In the genomic region with DNA sequence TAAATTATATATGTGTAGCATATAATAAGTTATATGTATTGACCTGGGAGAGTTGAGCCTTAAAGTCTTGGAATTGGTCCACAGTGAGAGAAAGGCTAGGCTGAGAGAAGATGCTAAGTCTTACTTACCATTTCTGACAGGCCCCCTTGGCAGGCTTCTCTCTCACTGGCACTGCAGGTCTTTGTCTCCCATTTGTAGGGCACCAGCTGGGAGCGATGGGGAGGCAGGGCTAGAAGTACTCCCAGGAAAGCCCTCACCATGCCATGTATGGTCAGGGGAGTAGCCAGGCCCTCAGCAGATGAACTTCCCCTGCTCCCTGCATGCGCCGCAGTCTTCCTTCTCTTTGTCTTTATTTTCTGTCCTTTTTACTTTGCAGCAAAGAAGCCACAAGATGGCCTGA, we compare ENCODE assay signal across 37 mouse cellular contexts. TPM values are rescaled to one million over a fixed set of nuclear protein-coding genes. Genes with fewer than 3 reads are reported as not detected.
DNase-seq lines count a peak whose midpoint lies in the region; ATAC-seq and TF ChIP-seq lines count a peak whose summit lies in the region.
"Had no signal": no experiment of that assay in that cellular context is flagged by ENCODE, and none has a peak within 500 bp of the region (broad histone marks: within the 10 kb centered on the region; RNA-seq: fewer than 3 reads in every experiment).

A gene (minus strand): TSS at position 208 of the 400 bp plus-strand sequence.

- no peak within 1 kb of the TSS for H3K27ac ChIP-seq in midbrain, embryonic 14.5 days (replicated peaks; ENCODE audit: low read depth, low read length)
- H3K27ac ChIP-seq in midbrain, embryonic 13.5 days, result no peak within 1 kb of the TSS
- H3K27ac ChIP-seq in cortical plate, adult 2 months (ENCODE audit: insufficient read depth, low read length), result no peak within 1 kb of the TSS
- no peak within 1 kb of the TSS for H3K27ac ChIP-seq in neural tube, embryonic 15.5 days (replicated peaks)
- H3K27ac ChIP-seq: embryonic facial prominence, embryonic 13.5 days; hindbrain, embryonic 14.5 days; kidney, embryonic 15.5 days; liver, embryonic 12.5 days; midbrain, embryonic 12.5 days had no signal

- ATAC-seq in midbrain, embryonic 14.5 days (ENCODE audit: low FRiP score, low TSS enrichment), result no peak
- ATAC-seq in midbrain, embryonic 13.5 days, result no peak
- no peak for ATAC-seq in neural tube, embryonic 15.5 days (ENCODE audit: low FRiP score)
- ATAC-seq: activated CD4-positive, CD25-positive, alpha-beta regulatory T cell, adult 4 months; forebrain, postnatal 0 days; intestine, postnatal 0 days; liver, embryonic 12.5 days; liver, postnatal 0 days; lung, postnatal 0 days had no signal

- no peak within 1 kb of the TSS for H3K4me3 ChIP-seq in midbrain, embryonic 14.5 days (replicated peaks; ENCODE audit: low read depth, low read length)
- no peak within 1 kb of the TSS for H3K4me3 ChIP-seq in midbrain, embryonic 13.5 days (replicated peaks)
- H3K4me3 ChIP-seq in cortical plate, adult 2 months (ENCODE audit: insufficient read depth, low read length), result no peak within 1 kb of the TSS
- H3K4me3 ChIP-seq in lung, adult 2 months (replicated peaks; ENCODE audit: extremely low read depth, low read depth, low read length), result no peak within 1 kb of the TSS
- H3K4me3 ChIP-seq in neural tube, embryonic 15.5 days (replicated peaks), result no peak within 1 kb of the TSS
- H3K4me3 ChIP-seq: embryonic facial prominence, embryonic 13.5 days; kidney, embryonic 15.5 days; liver, embryonic 12.5 days; megakaryocyte, embryonic 14.5 days; midbrain, embryonic 12.5 days had no signal

- no peak for TF ChIP-seq CTCF in cortical plate, adult 2 months (IDR thresholded peaks at IDR 0.05; ENCODE audit: extremely low read depth, insufficient read depth, low read length)
- no peak for TF ChIP-seq CTCF in lung, adult 2 months (IDR thresholded peaks at IDR 0.05; ENCODE audit: insufficient read depth, low read length)

- H3K36me3 ChIP-seq in midbrain, embryonic 14.5 days (ENCODE audit: control insufficient read depth, insufficient read depth, low read length), result no peaks in the 10 kb centered on the region
- H3K36me3 ChIP-seq in midbrain, embryonic 13.5 days, result no peaks in the 10 kb centered on the region
- no peaks in the 10 kb centered on the region for H3K36me3 ChIP-seq in neural tube, embryonic 15.5 days
- H3K36me3 ChIP-seq: embryonic facial prominence, embryonic 13.5 days; kidney, embryonic 15.5 days; liver, embryonic 12.5 days; midbrain, embryonic 12.5 days had no signal

- H3K4me2 ChIP-seq in midbrain, embryonic 14.5 days (ENCODE audit: low read length), result no peak within 1 kb of the TSS
- H3K4me2 ChIP-seq in midbrain, embryonic 13.5 days (replicated peaks), result no peak within 1 kb of the TSS
- no peak within 1 kb of the TSS for H3K4me2 ChIP-seq in neural tube, embryonic 15.5 days
- H3K4me2 ChIP-seq: embryonic facial prominence, embryonic 13.5 days; heart, embryonic 11.5 days; hindbrain, embryonic 14.5 days; kidney, embryonic 15.5 days; liver, embryonic 12.5 days; midbrain, embryonic 12.5 days had no signal

- H3K4me1 ChIP-seq in midbrain, embryonic 14.5 days (ENCODE audit: control insufficient read depth, insufficient read depth, low read length), result peaks cover 8% of the 10 kb centered on the region
- peaks cover 10% of the 10 kb centered on the region for H3K4me1 ChIP-seq in midbrain, embryonic 13.5 days (replicated peaks)
- no peaks in the 10 kb centered on the region for H3K4me1 ChIP-seq in cortical plate, adult 2 months (ENCODE audit: control insufficient read depth, insufficient read depth, low read length)
- H3K4me1 ChIP-seq in lung, adult 2 months (ENCODE audit: control insufficient read depth, insufficient read depth, low read length), result no peaks in the 10 kb centered on the region
- H3K4me1 ChIP-seq in neural tube, embryonic 15.5 days, result no peaks in the 10 kb centered on the region
- H3K4me1 ChIP-seq: embryonic facial prominence, embryonic 13.5 days; kidney, embryonic 15.5 days; liver, embryonic 12.5 days had no signal

- DNase-seq in layer of hippocampus, adult 11-12 months (ENCODE audit: low spot score), result peak; percentile 52
- DNase-seq in layer of hippocampus, postnatal 10 days (ENCODE audit: low spot score in 2 of 2), result no peak
- DNase-seq in midbrain, embryonic 14.5 days, result peak; percentile 18
- DNase-seq in lung, adult 2 months, result no peak
- DNase-seq: adrenal gland, adult 2 months; adrenal gland, postnatal 36 days; B cell, adult 2 months; cerebellum, adult 9-10 months; forebrain, postnatal 0 days; gastrocnemius, postnatal 14 days; heart, adult 18-20 months; heart, postnatal 36 days; left cerebral cortex, postnatal 4 days; liver, postnatal 0 days; lung, postnatal 4 days; retina, postnatal 1 day; spleen, adult 18-20 months; thymus, adult 18-20 months; thymus, postnatal 25 days had no signal

- H3K9me3 ChIP-seq in midbrain, embryonic 14.5 days (ENCODE audit: control insufficient read depth, low read length), result no peaks in the 10 kb centered on the region
- no peaks in the 10 kb centered on the region for H3K9me3 ChIP-seq in midbrain, embryonic 13.5 days
- H3K9me3 ChIP-seq in neural tube, embryonic 15.5 days (replicated peaks), result no peaks in the 10 kb centered on the region
- H3K9me3 ChIP-seq: embryonic facial prominence, embryonic 13.5 days; kidney, embryonic 15.5 days; liver, embryonic 12.5 days; megakaryocyte, embryonic 14.5 days; midbrain, embryonic 12.5 days had no signal

- no peak within 1 kb of the TSS for H3K9ac ChIP-seq in midbrain, embryonic 14.5 days (replicated peaks; ENCODE audit: low read length)
- H3K9ac ChIP-seq in midbrain, embryonic 13.5 days (replicated peaks), result no peak within 1 kb of the TSS
- H3K9ac ChIP-seq in neural tube, embryonic 15.5 days (replicated peaks), result no peak within 1 kb of the TSS
- H3K9ac ChIP-seq: embryonic facial prominence, embryonic 13.5 days; forebrain, postnatal 0 days; hindbrain, embryonic 14.5 days; kidney, embryonic 15.5 days; liver, embryonic 12.5 days; liver, postnatal 0 days; midbrain, embryonic 12.5 days had no signal

- H3K27me3 ChIP-seq in midbrain, embryonic 14.5 days (ENCODE audit: control insufficient read depth, insufficient read depth, low read length), result peaks cover 2% of the 10 kb centered on the region; the same call in 1 of the 2 replicates
- no peaks in the 10 kb centered on the region for H3K27me3 ChIP-seq in midbrain, embryonic 13.5 days
- no peaks in the 10 kb centered on the region for H3K27me3 ChIP-seq in neural tube, embryonic 15.5 days (replicated peaks)
- H3K27me3 ChIP-seq: kidney, embryonic 15.5 days; liver, embryonic 12.5 days had no signal

- WGBS in midbrain, embryonic 14.5 days, result 83% methylated on average over 3 of the region's 3 CpGs
- 83% methylated on average over 3 of the region's 3 CpGs for WGBS in midbrain, embryonic 13.5 days
- WGBS in lung, adult 2 months, result 81% methylated on average over 3 of the region's 3 CpGs
- 66% methylated on average over 3 of the region's 3 CpGs for WGBS in neural tube, embryonic 15.5 days

- TF ChIP-seq POLR2A in cortical plate, adult 2 months (IDR thresholded peaks at IDR 0.05; ENCODE audit: extremely low read depth, insufficient read depth, low read length), result no peak
- no peak for TF ChIP-seq POLR2A in lung, adult 2 months (IDR thresholded peaks at IDR 0.05; ENCODE audit: borderline replicate concordance, extremely low read depth, low read depth, low read length)

RNA-seq across cellular contexts. Expression of the gene that starts here (rescaled TPM):
- total RNA-seq in layer of hippocampus, postnatal 10 days (2021), result under 1 TPM; 0.33 to 0.41 TPM
- not detected in 2 replicates for polyA plus RNA-seq in midbrain, embryonic 14.5 days (2014; fragmentation: Nextera tagmentation; extraction: Ambion mirVana)
- polyA plus RNA-seq in midbrain, embryonic 13.5 days (2015; fragmentation: Nextera tagmentation; extraction: Ambion mirVana), result not detected in 2 replicates
- 43.6 and 53.9 TPM in 2 replicates for polyA plus RNA-seq in cortical plate, adult 2 months (2012; rRNA removed)
- polyA plus RNA-seq in lung, adult 2 months (2012; rRNA removed), result not detected in 2 replicates
- polyA plus RNA-seq in neural tube, embryonic 15.5 days (2015; fragmentation: Nextera tagmentation; extraction: Ambion mirVana), result not detected in 2 replicates
- total RNA-seq: adrenal gland, adult 2 months; adrenal gland, postnatal 36 days; forebrain, postnatal 0 days; gastrocnemius, postnatal 14 days; heart, adult 18-20 months; heart, postnatal 36 days; left cerebral cortex, postnatal 4 days; monocyte, adult 5-6 weeks had no signal
- polyA plus RNA-seq: adrenal gland, adult 2 months; embryonic facial prominence, embryonic 13.5 days; forebrain, embryonic 11.5 days; forebrain, postnatal 0 days; heart, embryonic 16.5 days; hindbrain, embryonic 14.5 days; intestine, postnatal 0 days; kidney, embryonic 15.5 days; limb, embryonic 14.5 days; liver, embryonic 12.5 days; liver, postnatal 0 days; midbrain, embryonic 12.5 days; stomach, embryonic 16.5 days had no signal

Comparison
In these comparisons a context has a peak if more than half of its experiments do, and no peak if none do; other contexts are left out.
1. RNA of the gene that starts here (polyA plus RNA-seq): 43.6 to 53.9 TPM in cortical plate, adult 2 months; not detected in midbrain, embryonic 13.5 days, not detected in midbrain, embryonic 14.5 days, not detected in lung, adult 2 months and not detected in neural tube, embryonic 15.5 days; every median in the first group is over 10 times any median in the second.
2. Peak in DNase-seq in midbrain, embryonic 14.5 days; RNA of the gene not detected or under 1 TPM.